9 mouse cellular contexts compared by ENCODE assay signal in the genomic region with DNA sequence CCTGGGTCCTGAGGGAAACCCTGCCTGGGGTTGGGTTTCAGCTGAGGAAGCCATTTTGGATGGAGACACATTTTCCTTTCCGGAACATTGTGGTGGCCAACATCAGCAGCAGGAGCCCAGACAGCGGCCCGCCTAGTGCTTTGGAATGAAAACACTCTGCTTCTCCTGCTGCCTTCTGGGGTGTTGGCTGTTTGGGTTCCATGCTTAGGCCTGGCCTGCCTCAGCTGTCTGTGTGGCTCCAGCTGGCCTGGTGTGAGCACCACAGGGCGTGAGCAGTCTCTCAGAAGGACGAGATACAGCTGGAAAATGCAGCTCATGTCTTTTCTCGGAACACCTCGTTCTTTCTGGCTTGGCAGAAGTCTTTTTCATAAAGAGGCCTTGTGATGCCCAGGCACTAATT. TPM values are rescaled to one million over a fixed set of nuclear protein-coding genes. Genes with fewer than 3 reads are reported as not detected.
DNase-seq lines count a peak whose midpoint lies in the region; ATAC-seq and TF ChIP-seq lines count a peak whose summit lies in the region.
"Had no signal": no experiment of that assay in that cellular context is flagged by ENCODE, and none has a peak within 500 bp of the region (broad histone marks: within the 10 kb centered on the region; RNA-seq: fewer than 3 reads in every experiment).

No protein-coding gene starts in this region.

- H3K4me2 ChIP-seq in limb, embryonic 13.5 days (replicated peaks), result no peak overlapping the region
- H3K4me2 ChIP-seq: liver, embryonic 15.5 days had no signal

- no peak for DNase-seq in limb, embryonic 10.5 days (ENCODE audit: low spot score)
- DNase-seq in gastrocnemius, postnatal 14 days, result peak; percentile 69
- DNase-seq in heart, postnatal 25 days (ENCODE audit: low spot score), result peak; percentile 84
- no peak for DNase-seq in retina, embryonic 14.5 days (ENCODE audit: low spot score)
- DNase-seq in right cerebral cortex, postnatal 14 days, result no peak
- DNase-seq: layer of hippocampus, postnatal 36 days had no signal

- H3K27ac ChIP-seq in limb, embryonic 13.5 days, result peak overlapping the region; percentile 93; the same call in 1 of the 2 replicates
- H3K27ac ChIP-seq in limb, embryonic 10.5 days, result no peak overlapping the region
- H3K27ac ChIP-seq in small intestine, adult 2 months (ENCODE audit: insufficient read depth, low read depth, low read length), result peak overlapping the region; percentile 14; the same call in 1 of the 2 replicates
- H3K27ac ChIP-seq: liver, embryonic 15.5 days had no signal

- TF ChIP-seq CTCF in small intestine, adult 2 months (IDR thresholded peaks at IDR 0.05; ENCODE audit: extremely low read depth, insufficient read length, insufficient replicate concordance, low read depth, low read length), result no peak

- H3K27me3 ChIP-seq in limb, embryonic 13.5 days, result no peaks in the 10 kb centered on the region
- H3K27me3 ChIP-seq in limb, embryonic 10.5 days (ENCODE audit: low read depth, poor library complexity, severe bottlenecking), result no peaks in the 10 kb centered on the region
- H3K27me3 ChIP-seq in small intestine, adult 2 months (ENCODE audit: control insufficient read depth, insufficient read depth, low read length), result no peaks in the 10 kb centered on the region
- H3K27me3 ChIP-seq: liver, embryonic 15.5 days had no signal

- intact Hi-C loops in gastrocnemius, postnatal 14 days (cut with DNase I; ENCODE audit: low total_unique reads), result no loop called here
- intact Hi-C loops in heart, postnatal 25 days (cut with DNase I), result no loop called here

- no peaks in the 10 kb centered on the region for H3K9me3 ChIP-seq in limb, embryonic 13.5 days
- H3K9me3 ChIP-seq in limb, embryonic 10.5 days (replicated peaks), result no peaks in the 10 kb centered on the region
- H3K9me3 ChIP-seq: liver, embryonic 15.5 days had no signal

- TF ChIP-seq POLR2A in small intestine, adult 2 months (IDR thresholded peaks at IDR 0.05; ENCODE audit: low read depth, low read length), result no peak

- peaks cover 48% of the 10 kb centered on the region for H3K4me1 ChIP-seq in limb, embryonic 13.5 days
- peaks cover 25% of the 10 kb centered on the region for H3K4me1 ChIP-seq in limb, embryonic 10.5 days
- peaks cover 3% of the 10 kb centered on the region; the same call in 1 of the 2 replicates for H3K4me1 ChIP-seq in small intestine, adult 2 months (ENCODE audit: control insufficient read depth, insufficient read depth, insufficient read length, low read length)

- 87% methylated on average over 7 of the region's 7 CpGs for WGBS in limb, embryonic 13.5 days
- WGBS in limb, embryonic 10.5 days, result 94% methylated on average over 7 of the region's 7 CpGs
- WGBS in small intestine, adult 2 months, result 78% methylated on average over 7 of the region's 7 CpGs

- H3K9ac ChIP-seq in limb, embryonic 13.5 days, result no peak overlapping the region
- H3K9ac ChIP-seq: liver, embryonic 15.5 days had no signal

- no peak for ATAC-seq in limb, embryonic 13.5 days (ENCODE audit: low FRiP score, low read depth)

- peaks cover 4% of the 10 kb centered on the region; the same call in 1 of the 2 replicates for H3K36me3 ChIP-seq in limb, embryonic 13.5 days
- peaks cover 13% of the 10 kb centered on the region for H3K36me3 ChIP-seq in limb, embryonic 10.5 days
- no peaks in the 10 kb centered on the region for H3K36me3 ChIP-seq in small intestine, adult 2 months (ENCODE audit: control insufficient read depth, insufficient read depth, low read length)
- H3K36me3 ChIP-seq: liver, embryonic 15.5 days had no signal

- H3K4me3 ChIP-seq in limb, embryonic 13.5 days, result no peak overlapping the region
- no peak overlapping the region for H3K4me3 ChIP-seq in limb, embryonic 10.5 days
- H3K4me3 ChIP-seq in small intestine, adult 2 months (ENCODE audit: low read depth, low read length), result no peak overlapping the region
- H3K4me3 ChIP-seq: liver, embryonic 15.5 days had no signal

RNA-seq across cellular contexts. Expression of a gene that starts 7.5 kb away (rescaled TPM):
- 22.3 and 36.6 TPM in 2 replicates for polyA plus RNA-seq in limb, embryonic 13.5 days (2015; fragmentation: Nextera tagmentation; extraction: Ambion mirVana)
- polyA plus RNA-seq in limb, embryonic 10.5 days (2016; fragmentation: Nextera tagmentation; extraction: Ambion mirVana), result 18.9 and 24.7 TPM in 2 replicates
- 10 to 100 TPM; 32.0 to 36.1 TPM for total RNA-seq in gastrocnemius, postnatal 14 days (2021)
- 10 to 100 TPM; 41.2 to 50.6 TPM for total RNA-seq in heart, postnatal 25 days (2021)
- 26.1 and 31.9 TPM in 2 replicates for polyA plus RNA-seq in small intestine, adult 2 months (2012; rRNA removed)

RNA-seq across cellular contexts. Expression of a gene that starts 23.1 kb away (rescaled TPM):
- 3.4 TPM in 2 replicates for polyA plus RNA-seq in limb, embryonic 13.5 days (2015; fragmentation: Nextera tagmentation; extraction: Ambion mirVana)
- polyA plus RNA-seq in limb, embryonic 10.5 days (2016; fragmentation: Nextera tagmentation; extraction: Ambion mirVana), result 2.4 and 3.8 TPM in 2 replicates
- total RNA-seq in gastrocnemius, postnatal 14 days (2021), result under 1 TPM; 0.21 to 0.27 TPM
- not detected for total RNA-seq in heart, postnatal 25 days (2021)
- 1.2 and 6.1 TPM in 2 replicates for polyA plus RNA-seq in small intestine, adult 2 months (2012; rRNA removed)

RNA-seq across cellular contexts. Expression of a gene that starts 29.4 kb away (rescaled TPM):
- 96.2 and 103 TPM in 2 replicates for polyA plus RNA-seq in limb, embryonic 13.5 days (2015; fragmentation: Nextera tagmentation; extraction: Ambion mirVana)
- 125 and 136 TPM in 2 replicates for polyA plus RNA-seq in limb, embryonic 10.5 days (2016; fragmentation: Nextera tagmentation; extraction: Ambion mirVana)
- 10 to 100 TPM; 31.9 to 33.4 TPM for total RNA-seq in gastrocnemius, postnatal 14 days (2021)
- total RNA-seq in heart, postnatal 25 days (2021), result 10 to 100 TPM; 43.6 to 54.1 TPM
- polyA plus RNA-seq in small intestine, adult 2 months (2012; rRNA removed), result 75.8 and 113 TPM in 2 replicates

Comparison
In these comparisons a context has a peak if more than half of its experiments do, and no peak if none do; other contexts are left out.
1. DNase-seq: peak in gastrocnemius, postnatal 14 days (single experiment) and heart, postnatal 25 days (single experiment); none in limb, embryonic 10.5 days (single experiment), retina, embryonic 14.5 days (single experiment) and right cerebral cortex, postnatal 14 days (single experiment).